In the genomic region with DNA sequence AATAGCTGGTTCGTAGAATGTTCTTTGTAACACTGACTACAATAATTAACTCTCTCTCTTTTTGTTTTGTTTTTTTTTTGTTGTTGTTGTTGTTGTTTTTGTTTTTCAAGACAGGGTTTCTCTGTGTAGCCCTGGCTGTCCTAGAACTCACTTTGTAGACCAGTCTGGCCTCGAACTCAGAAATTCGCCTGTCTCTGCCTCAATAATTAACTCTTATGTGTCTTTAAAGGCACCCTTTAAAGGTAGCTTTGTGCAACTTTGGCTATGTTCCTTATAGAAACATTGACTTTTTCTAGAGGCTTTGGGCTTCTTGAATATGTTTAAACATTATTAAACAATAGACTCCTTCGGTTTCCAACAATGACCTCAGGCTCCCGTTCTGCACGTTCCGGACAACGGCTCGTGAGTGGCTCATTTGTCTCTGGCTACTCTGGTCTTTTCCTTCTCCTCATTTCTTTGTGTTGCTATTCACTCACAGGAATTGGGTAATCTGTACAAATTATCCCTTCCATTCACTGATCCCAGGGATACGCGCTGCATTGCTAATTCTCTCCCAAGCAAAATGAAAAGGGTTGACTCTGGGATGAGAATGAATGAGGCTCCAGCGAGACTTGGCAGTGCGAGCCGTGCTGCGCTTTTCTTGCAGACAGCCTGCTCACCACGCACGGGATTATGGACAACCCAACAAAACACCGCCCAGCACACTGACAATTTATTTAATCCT, we compare ENCODE assay signal across 9 mouse cellular contexts.
DNase-seq lines count a peak whose midpoint lies in the region; ATAC-seq lines count a peak whose summit lies in the region.
"Had no signal": no experiment of that assay in that cellular context is flagged by ENCODE, and none has a peak within 500 bp of the region (broad histone marks: within the 10 kb centered on the region; RNA-seq: fewer than 3 reads in every experiment).

No protein-coding gene starts in this region.

- peak overlapping the region; percentile 33 for H3K4me2 ChIP-seq in embryonic facial prominence, embryonic 13.5 days
- peak overlapping the region; percentile 22; the same call in 1 of the 2 replicates for H3K4me2 ChIP-seq in intestine, embryonic 15.5 days (replicated peaks)
- H3K4me2 ChIP-seq in midbrain, embryonic 15.5 days: peak overlapping the region; percentile 41
- H3K4me2 ChIP-seq in liver, embryonic 11.5 days: no peak overlapping the region
- H3K4me2 ChIP-seq: limb, embryonic 12.5 days had no signal

- peak; percentile 48 for DNase-seq in Muller cell, postnatal 12 days (ENCODE audit: inconsistent ontology term)
- DNase-seq in liver, embryonic 11.5 days (ENCODE audit: low spot score): no peak
- DNase-seq in ovary, adult 18-20 months (ENCODE audit: low spot score): no peak
- no peak for DNase-seq in urinary bladder, postnatal 14 days (ENCODE audit: low spot score)
- DNase-seq in kidney, postnatal 25 days: no peak

- H3K36me3 ChIP-seq in embryonic facial prominence, embryonic 13.5 days: no peaks in the 10 kb centered on the region
- H3K36me3 ChIP-seq in intestine, embryonic 15.5 days: no peaks in the 10 kb centered on the region
- H3K36me3 ChIP-seq in midbrain, embryonic 15.5 days (replicated peaks): no peaks in the 10 kb centered on the region
- no peaks in the 10 kb centered on the region for H3K36me3 ChIP-seq in liver, embryonic 11.5 days (ENCODE audit: control insufficient read depth, insufficient read depth, low read length)
- H3K36me3 ChIP-seq: limb, embryonic 12.5 days had no signal

- no peak overlapping the region for H3K27ac ChIP-seq in embryonic facial prominence, embryonic 13.5 days
- H3K27ac ChIP-seq in intestine, embryonic 15.5 days: no peak overlapping the region
- H3K27ac ChIP-seq in midbrain, embryonic 15.5 days: peak overlapping the region; percentile 66
- no peak overlapping the region for H3K27ac ChIP-seq in liver, embryonic 11.5 days (ENCODE audit: low read depth, low read length)
- H3K27ac ChIP-seq: limb, embryonic 12.5 days had no signal

- no peaks in the 10 kb centered on the region for H3K27me3 ChIP-seq in embryonic facial prominence, embryonic 13.5 days
- H3K27me3 ChIP-seq in intestine, embryonic 15.5 days (replicated peaks): no peaks in the 10 kb centered on the region
- no peaks in the 10 kb centered on the region for H3K27me3 ChIP-seq in midbrain, embryonic 15.5 days (replicated peaks)
- H3K27me3 ChIP-seq in liver, embryonic 11.5 days (replicated peaks; ENCODE audit: control insufficient read depth, insufficient read depth, low read length): no peaks in the 10 kb centered on the region
- H3K27me3 ChIP-seq: limb, embryonic 12.5 days had no signal

- no peak overlapping the region for H3K9ac ChIP-seq in embryonic facial prominence, embryonic 13.5 days
- no peak overlapping the region for H3K9ac ChIP-seq in intestine, embryonic 15.5 days
- peak overlapping the region; percentile 31; the same call in 1 of the 2 replicates for H3K9ac ChIP-seq in midbrain, embryonic 15.5 days
- no peak overlapping the region for H3K9ac ChIP-seq in liver, embryonic 11.5 days (ENCODE audit: low read depth, low read length)
- H3K9ac ChIP-seq: limb, embryonic 12.5 days had no signal

- WGBS in embryonic facial prominence, embryonic 13.5 days: 60% methylated on average over 18 of the region's 18 CpGs
- WGBS in intestine, embryonic 15.5 days: 64% methylated on average over 18 of the region's 18 CpGs
- 15% methylated on average over 18 of the region's 18 CpGs for WGBS in midbrain, embryonic 15.5 days
- WGBS in liver, embryonic 11.5 days: 89% methylated on average over 18 of the region's 18 CpGs

- no peaks in the 10 kb centered on the region for H3K9me3 ChIP-seq in embryonic facial prominence, embryonic 13.5 days
- H3K9me3 ChIP-seq in intestine, embryonic 15.5 days: no peaks in the 10 kb centered on the region
- no peaks in the 10 kb centered on the region for H3K9me3 ChIP-seq in midbrain, embryonic 15.5 days
- H3K9me3 ChIP-seq in liver, embryonic 11.5 days (ENCODE audit: control insufficient read depth, low read length): no peaks in the 10 kb centered on the region

- peaks cover 3% of the 10 kb centered on the region; the same call in 1 of the 2 replicates for H3K4me1 ChIP-seq in embryonic facial prominence, embryonic 13.5 days
- no peaks in the 10 kb centered on the region for H3K4me1 ChIP-seq in intestine, embryonic 15.5 days (replicated peaks)
- H3K4me1 ChIP-seq in midbrain, embryonic 15.5 days: peaks cover 14% of the 10 kb centered on the region; the same call in 1 of the 2 replicates
- no peaks in the 10 kb centered on the region for H3K4me1 ChIP-seq in liver, embryonic 11.5 days (replicated peaks; ENCODE audit: control insufficient read depth, insufficient read depth, low read length)
- H3K4me1 ChIP-seq: limb, embryonic 12.5 days had no signal

- no peak for ATAC-seq in embryonic facial prominence, embryonic 13.5 days (ENCODE audit: insufficient number of reproducible peaks, insufficient read depth, low FRiP score, low TSS enrichment, low read depth)
- ATAC-seq in intestine, embryonic 15.5 days: peak; percentile 41; the same call in 1 of the 2 replicates
- peak; percentile 92 for ATAC-seq in midbrain, embryonic 15.5 days (replicated peaks)
- no peak for ATAC-seq in liver, embryonic 11.5 days (replicated peaks; ENCODE audit: low FRiP score)

- H3K4me3 ChIP-seq in embryonic facial prominence, embryonic 13.5 days: no peak overlapping the region
- H3K4me3 ChIP-seq in intestine, embryonic 15.5 days (replicated peaks): no peak overlapping the region
- peak overlapping the region; percentile 25 for H3K4me3 ChIP-seq in midbrain, embryonic 15.5 days
- H3K4me3 ChIP-seq in liver, embryonic 11.5 days (ENCODE audit: low read depth, low read length): no peak overlapping the region
- H3K4me3 ChIP-seq: limb, embryonic 12.5 days had no signal

Comparison
In these comparisons a context has a peak if more than half of its experiments do, and no peak if none do; other contexts are left out.
1. ATAC-seq: peak in intestine, embryonic 15.5 days (single experiment) and midbrain, embryonic 15.5 days (single experiment); none in embryonic facial prominence, embryonic 13.5 days (single experiment) and liver, embryonic 11.5 days (single experiment).